Mouse (Mus musculus) embryonic fibroblast, embryonic 13.5 days (primary cell): ENCODE measurements at regions not wholly inside any gene's neighbourhood (a gene's known extent, or its start where the extent isn't known, plus 50 kb on each side); places are given as distances from the start of the nearest gene placed in this dataset.

ENCODE experiments used
- H3K27ac ChIP-seq: 2 replicates; pipeline ENCODE4 v1.5.1; 2012; ENCODE audit warnings: low read length, control low read depth, inconsistent platforms; ENCODE audit not compliant: insufficient read depth
- H3K4me1 ChIP-seq: 2 replicates; pipeline ENCODE4 v1.6.1; 2011; ENCODE audit warnings: low read length; ENCODE audit not compliant: control insufficient read depth, insufficient read depth
- H3K4me3 ChIP-seq: 2 replicates; pipeline ENCODE4 v1.5.1; 2011; ENCODE audit warnings: mild to moderate bottlenecking, control low read depth, low read length; ENCODE audit not compliant: insufficient read depth
- CTCF ChIP-seq: IDR thresholded peaks from 2 replicates; pipeline ENCODE4 v1.5.1; 2011; ENCODE audit warnings: mild to moderate bottlenecking, control low read depth, low read length, moderate library complexity, borderline replicate concordance; ENCODE audit not compliant: insufficient read depth
- POLR2A ChIP-seq: IDR thresholded peaks from 2 replicates; pipeline ENCODE4 v1.6.1; 2011; ENCODE audit warnings: low read depth, mild to moderate bottlenecking, control low read depth, low read length, moderate library complexity

- H3K4me1 ChIP-seq, result no peaks in the 10 kb centered on the region
- no peak for TF ChIP-seq CTCF
- TF ChIP-seq POLR2A, result no peak
- H3K27ac ChIP-seq, result no peak overlapping the region
- no peak overlapping the region for H3K4me3 ChIP-seq
Measured at GRCm38 (mm10) chr16:53945303-53945702, 1352.5 kb downstream of the Zpld1 start.

- Histone ChIP-seq H3K4me1 (no peaks in the 10 kb centered on the region), H3K4me3 (no peak overlapping the region), H3K27ac (no peak overlapping the region)
- TF ChIP-seq CTCF (no peak), POLR2A (no peak)
Measured at GRCm38 (mm10) chr16:53915794-53916193, 1382.0 kb downstream of the Zpld1 start.

- Histone ChIP-seq H3K27ac (no peak overlapping the region), H3K4me3 (no peak overlapping the region), H3K4me1 (no peaks in the 10 kb centered on the region)
- no peak for TF ChIP-seq POLR2A
- TF ChIP-seq CTCF, result no peak
Measured at GRCm38 (mm10) chr16:53907125-53907524, 1390.7 kb downstream of the Zpld1 start.

GRCm38 (mm10) chr16:53903795-53904194 lies 1394.0 kb downstream of the Zpld1 start:
- Histone ChIP-seq H3K4me3 (no peak overlapping the region), H3K4me1 (no peaks in the 10 kb centered on the region), H3K27ac (no peak overlapping the region)
- no peak for TF ChIP-seq CTCF
- TF ChIP-seq POLR2A, result no peak

- Histone ChIP-seq H3K27ac (no peak overlapping the region), H3K4me1 (no peaks in the 10 kb centered on the region), H3K4me3 (no peak overlapping the region)
- TF ChIP-seq POLR2A (no peak), CTCF (no peak)
Measured at GRCm38 (mm10) chr16:53867342-53867741, 1413.5 kb upstream of the Alcam start.

DNA sequence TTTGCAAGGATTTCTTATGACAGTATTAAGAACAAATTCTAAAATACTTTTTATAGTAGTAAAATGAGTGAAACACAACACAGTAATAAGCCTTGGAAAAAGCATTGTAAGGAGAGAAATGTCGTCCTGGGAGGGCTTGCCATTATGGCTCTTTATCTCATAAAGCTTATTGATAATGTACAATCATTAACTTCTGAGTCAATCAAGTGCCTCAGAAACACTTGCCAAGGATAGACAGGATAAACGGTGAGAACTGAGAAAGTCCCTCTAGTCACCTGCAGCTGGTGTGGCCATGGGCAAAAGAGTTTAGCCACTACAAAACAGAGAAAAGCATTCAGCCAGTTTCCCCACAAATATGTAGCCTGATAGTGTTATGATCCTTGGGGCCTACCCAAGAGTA lies 1386.8 kb upstream of the Alcam start:
- no peaks in the 10 kb centered on the region for H3K4me1 ChIP-seq
- no peak overlapping the region for H3K27ac ChIP-seq
- no peak overlapping the region for H3K4me3 ChIP-seq
- TF ChIP-seq CTCF, result no peak
- TF ChIP-seq POLR2A, result no peak
